Mouse (Mus musculus): Measurements from ENCODE around the gene Gm20708.

Gene Gm20708

GRCm38 (mm10) chr11:117834086-117834485, 24.6 kb downstream of the Gm20708 start:
- no peak for DNase-seq

DNA sequence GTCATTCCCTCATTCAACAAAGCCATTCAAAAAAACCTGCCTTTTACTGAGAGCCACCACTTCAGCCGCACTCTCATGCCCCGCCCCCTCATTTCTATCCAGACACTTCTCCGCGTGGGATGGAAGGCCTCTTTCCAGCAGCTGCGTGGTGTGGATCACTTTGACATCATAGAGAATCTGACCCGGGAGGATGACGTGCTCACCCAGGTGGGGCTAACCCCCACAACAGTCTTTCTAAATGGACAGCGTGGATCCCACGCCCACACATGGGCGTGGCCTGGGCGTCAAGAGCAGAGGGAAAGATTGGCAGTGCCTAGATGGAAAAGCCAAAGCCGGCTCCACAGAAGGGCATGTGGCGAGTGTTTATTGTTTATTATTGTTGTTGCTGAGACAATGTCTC, 26.8 kb downstream of the Gm20708 start:
- peak; percentile 70 for DNase-seq

GRCm38 (mm10) chr11:117838572-117838971, 29.1 kb downstream of the Gm20708 start:
- DNase-seq: no peak

- no peak for DNase-seq
Measured at GRCm38 (mm10) chr11:117839021-117839420, 29.6 kb downstream of the Gm20708 start.

- no peak for DNase-seq
Measured at GRCm38 (mm10) chr11:117840910-117841309, 31.4 kb downstream of the Gm20708 start.

DNA sequence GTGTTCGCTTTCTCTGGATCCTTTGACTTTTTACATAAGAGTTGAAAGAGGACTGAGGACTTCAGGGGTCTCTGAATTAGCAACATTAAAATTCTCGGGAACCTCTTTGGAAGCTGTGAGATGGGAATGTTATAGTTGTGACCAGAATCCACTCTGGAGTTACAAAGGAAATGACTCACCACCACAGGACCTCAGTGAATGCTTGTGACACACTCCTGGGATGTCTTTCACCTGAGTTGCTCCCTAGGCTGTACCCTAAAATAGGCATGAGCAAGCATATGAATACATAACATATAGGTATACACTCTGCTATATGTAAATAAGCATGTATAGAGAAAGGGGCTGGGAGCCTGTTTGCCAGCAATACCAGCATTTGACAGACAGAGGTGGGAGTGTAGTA, 34.0 kb downstream of the Gm20708 start:
- no peak for DNase-seq

DNA sequence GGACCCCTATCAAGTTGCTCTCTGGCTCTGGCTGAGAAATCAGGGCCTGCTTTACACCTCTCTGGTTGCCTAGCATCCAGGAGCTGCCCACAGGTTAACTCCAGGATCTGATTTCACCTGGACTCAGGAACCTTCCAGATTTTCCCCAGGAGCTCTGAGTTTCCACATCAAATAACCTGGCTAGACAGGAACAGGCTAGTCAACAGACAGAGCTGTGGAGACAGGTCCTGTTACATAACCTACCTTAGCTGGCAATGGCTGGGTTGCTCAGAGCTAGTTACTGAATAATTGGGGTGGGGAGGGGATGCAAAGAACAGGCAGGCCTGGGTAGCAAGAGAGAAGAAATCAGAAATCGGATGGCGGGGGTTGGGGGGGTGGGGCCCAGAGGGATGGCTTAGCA, 35.5 kb downstream of the Gm20708 start:
- DNase-seq: no peak

DNA sequence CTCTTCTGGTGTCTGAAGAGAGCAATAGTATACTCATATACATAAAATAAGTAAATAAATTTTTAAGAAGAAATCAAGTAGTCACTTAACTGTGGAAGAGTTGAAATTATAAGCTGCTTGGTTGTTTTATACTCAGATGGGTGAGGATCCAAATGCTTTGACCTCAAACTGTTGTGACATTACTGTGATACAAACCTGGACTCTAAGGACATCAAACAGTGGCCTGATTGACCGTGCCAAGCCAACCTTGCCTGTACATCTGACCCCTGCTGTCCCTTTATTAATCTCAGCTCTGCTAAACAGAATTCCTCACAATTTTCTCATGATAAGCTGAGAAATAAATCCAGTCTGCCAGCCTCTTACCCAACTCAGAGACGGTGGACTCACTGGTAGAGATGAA, 36.2 kb downstream of the Gm20708 start:
- DNase-seq: no peak

DNA sequence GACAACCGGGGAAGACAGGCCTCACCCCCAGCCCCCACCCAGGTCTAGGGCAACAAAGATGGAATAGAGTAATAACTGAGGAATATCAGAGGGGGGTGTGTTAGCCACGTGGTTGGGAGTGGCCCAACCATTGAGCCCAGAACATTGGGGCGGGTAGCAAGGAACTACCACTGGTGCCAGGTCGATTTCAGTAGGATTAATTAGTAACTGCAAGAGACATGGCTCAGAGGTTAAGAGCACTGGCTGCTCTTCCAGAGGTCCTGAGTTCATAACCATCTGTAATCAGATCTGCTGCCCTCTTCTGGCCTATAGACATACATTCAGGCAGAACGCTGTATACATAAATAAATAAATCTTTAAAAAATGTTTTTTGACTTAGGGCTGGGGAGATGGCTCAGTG, 37.2 kb downstream of the Gm20708 start:
- DNase-seq: peak; percentile 23

- peak; percentile 33 for DNase-seq
Measured at GRCm38 (mm10) chr11:117847593-117848215, 38.2 kb downstream of the Gm20708 start.

- peak; percentile 54 for DNase-seq
Measured at GRCm38 (mm10) chr11:117848271-117848984, 39.0 kb downstream of the Gm20708 start.

DNA sequence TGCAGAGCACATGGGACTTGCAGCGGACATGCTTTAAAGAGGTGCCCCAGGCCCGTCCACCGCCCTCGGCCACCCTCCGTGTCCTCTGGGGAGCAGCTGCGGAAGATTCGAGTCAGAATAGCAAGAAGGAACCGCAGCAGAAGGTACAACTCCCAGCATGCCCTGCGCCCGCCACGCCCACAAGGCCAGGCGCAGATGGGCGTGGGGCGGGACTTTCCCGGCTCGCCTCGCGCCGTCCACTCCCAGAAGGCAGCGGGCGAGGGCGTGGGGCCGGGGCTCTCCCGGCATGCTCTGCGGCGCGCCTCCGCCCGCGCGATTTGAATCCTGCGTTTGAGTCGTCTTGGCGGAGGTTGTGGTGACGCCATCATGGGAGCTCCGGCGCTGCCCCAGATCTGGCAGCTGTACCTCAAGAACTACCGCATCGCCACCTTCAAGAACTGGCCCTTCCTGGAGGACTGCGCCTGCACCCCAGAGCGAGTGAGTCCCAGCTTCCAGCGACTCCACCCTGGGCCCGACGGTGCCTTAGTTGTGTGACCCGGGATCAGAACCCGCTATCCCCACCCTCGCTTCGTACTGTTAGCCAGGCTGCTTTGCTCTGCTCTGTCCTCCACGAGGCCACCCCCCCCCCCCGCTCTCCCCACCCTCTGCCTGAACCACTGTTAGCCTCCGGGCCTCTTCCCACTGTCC, 39.7 kb downstream of the Gm20708 start, which contains the start of gene Birc5:
Gene Birc5, plus strand, starts transcription at position 267 of the 687 bp plus-strand sequence.
- peak; percentile 97 for DNase-seq

- no peak for DNase-seq
Measured at GRCm38 (mm10) chr11:117852875-117853274, 43.4 kb downstream of the Gm20708 start.

- no peak for DNase-seq
Measured at GRCm38 (mm10) chr11:117854241-117854640, 44.8 kb downstream of the Gm20708 start.

DNA sequence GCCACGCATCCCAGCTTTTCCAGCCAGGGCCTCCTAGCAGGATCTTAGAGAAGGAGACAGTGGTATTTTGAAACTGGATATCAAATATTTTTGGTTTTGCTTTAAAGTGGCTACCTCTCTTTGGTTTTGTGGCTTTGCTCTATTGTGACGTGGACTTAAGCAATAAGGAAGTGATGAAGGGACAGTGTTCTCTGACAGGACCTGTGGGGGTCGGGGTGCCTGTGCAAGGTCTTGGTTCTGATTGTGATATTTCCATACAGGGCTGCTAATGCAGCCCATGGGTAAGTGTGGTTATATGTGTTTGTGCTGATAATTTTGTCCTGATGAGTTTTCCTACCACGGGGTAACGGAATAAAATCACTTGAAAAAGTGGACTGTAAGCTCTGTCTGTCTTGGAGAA, 45.9 kb downstream of the Gm20708 start:
- DNase-seq: no peak

DNA sequence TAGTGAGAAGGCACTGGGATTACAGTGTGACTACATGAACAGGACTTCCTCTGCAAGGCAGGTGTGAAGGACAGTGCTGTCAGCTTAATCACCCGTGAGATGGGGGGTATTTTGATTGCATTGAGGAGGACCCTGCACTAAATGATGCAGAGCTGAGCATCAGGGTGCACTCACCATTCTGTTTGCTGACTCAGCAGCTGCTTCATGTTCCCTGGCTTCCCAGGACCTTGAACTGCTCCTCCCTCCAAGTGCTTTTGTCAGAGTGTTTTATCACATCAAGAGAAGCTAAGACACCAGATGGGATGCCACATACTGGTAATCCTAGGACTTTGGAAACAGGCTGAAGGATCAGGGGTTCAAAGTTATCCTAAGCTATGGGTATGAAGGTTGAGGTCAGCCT, 46.5 kb downstream of the Gm20708 start:
- DNase-seq: no peak

DNA sequence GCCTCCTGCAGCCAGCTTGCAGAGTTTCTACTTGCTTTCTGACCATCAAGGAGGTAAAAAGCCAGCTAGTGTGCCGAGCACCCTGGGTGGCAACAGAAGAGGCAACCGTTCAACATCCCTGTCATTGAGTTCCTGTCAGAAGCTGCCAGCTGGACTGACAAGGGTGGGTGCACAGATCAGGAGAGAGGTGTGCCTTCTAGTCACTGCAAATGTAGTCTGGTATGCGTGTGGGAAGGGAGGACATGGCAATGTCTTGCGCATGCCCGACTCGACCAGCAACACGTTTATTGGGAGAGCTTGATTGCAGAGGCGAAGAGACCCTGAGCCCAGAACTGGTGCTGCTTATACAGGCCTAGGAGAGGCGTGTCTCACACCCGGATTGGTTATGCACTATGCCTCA, 48.0 kb downstream of the Gm20708 start:
- DNase-seq: no peak

GRCm38 (mm10) chr11:117858392-117858791, 48.9 kb downstream of the Gm20708 start:
- DNase-seq: no peak

DNA sequence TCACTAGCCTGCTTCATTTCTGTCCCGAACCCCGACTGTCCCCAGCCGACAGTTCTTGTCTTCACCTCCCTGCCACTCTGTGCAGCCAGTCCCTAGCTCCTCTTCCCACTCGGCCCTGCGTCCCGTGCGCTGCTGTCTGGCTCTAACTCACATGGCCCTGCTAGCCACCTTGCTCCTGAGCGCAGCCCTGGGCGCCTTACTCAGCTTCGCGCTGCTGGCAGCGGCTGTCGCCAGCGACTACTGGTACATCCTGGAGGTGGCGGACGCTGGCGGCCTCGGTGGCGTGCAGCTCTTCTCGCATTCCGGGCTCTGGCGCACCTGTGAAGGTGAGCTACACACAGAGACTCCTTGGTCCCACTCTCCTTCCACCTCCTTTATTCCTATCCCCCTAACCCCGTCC, 51.1 kb downstream of the Gm20708 start, which contains the start of gene Tmem235:
Gene Tmem235, plus strand, starts transcription at position 152 of the 400 bp plus-strand sequence.
- no peak for DNase-seq

- no peak for DNase-seq
Measured at GRCm38 (mm10) chr11:117863174-117863856, 53.8 kb downstream of the Gm20708 start.

- no peak for DNase-seq
Measured at GRCm38 (mm10) chr11:117864805-117865204, 55.3 kb downstream of the Gm20708 start.

DNA sequence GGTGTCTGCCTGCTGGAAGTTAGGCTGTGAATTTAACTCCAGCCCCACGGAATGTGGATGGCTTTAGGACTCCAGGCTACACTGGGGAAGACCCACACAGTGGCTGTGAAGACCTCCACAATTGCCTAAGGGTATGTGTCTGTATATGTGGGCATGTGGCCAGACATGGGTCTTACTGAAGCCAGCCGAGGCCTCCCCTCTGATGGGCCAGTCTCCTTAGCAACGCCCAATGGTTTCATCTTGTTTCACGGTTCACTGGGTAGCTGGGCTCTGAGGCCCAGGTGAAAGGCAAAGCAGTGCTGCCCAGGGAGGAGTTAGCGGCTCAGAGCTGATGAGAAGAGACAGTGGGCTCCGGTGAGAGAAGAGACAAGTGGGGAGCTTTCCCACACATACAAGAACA, 56.5 kb downstream of the Gm20708 start:
- DNase-seq: no peak

DNA sequence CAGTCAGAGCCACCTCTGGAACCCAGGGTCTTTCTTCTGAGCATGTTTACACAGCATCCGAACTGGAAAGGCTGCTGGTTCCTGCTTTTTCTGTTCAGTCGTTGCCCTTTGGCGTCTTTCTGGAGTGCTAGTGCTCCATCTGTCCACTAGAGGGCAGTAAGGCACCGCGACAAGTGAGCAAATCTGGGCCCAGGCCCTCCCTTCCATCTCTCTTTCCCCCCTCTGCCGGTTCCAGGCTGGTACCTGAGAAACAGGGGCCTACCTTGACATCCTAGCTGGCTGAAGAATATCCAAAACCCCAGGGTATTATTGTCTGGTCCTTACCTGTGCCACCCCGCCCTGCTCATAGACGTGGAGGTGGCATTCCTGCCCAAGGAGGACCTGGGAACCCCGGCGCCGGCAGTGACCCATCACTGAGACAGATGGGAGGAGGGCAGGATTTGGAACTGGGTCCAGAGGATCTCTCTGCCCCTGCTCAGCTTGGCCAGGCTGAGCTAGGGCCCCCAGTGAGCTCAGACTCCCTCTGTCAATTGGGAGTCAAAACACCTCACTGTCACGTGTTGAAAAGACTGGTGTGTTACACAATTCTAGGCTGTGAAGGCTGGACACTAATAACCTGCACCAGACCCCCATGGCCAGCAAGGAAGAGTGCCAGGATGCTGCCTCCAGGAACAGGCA, 61.4 kb downstream of the Gm20708 start:
- DNase-seq: peak; percentile 84
